Mouse (Mus musculus) myocyte (in vitro differentiated cells): ENCODE data around the gene 9930104L06Rik.

Experiments
- CEBPB ChIP-seq: IDR thresholded peaks from 2 replicates; pipeline ENCODE4 v1.6.1; 2011; ENCODE audit warnings: mild to moderate bottlenecking, moderate library complexity; ENCODE audit not compliant: poor library complexity, insufficient read depth, severe bottlenecking
- MAX ChIP-seq: IDR thresholded peaks from one replicate; pipeline ENCODE4 v1.6.1; 2011; ENCODE audit warnings: low read depth, mild to moderate bottlenecking, control low read depth
- MYOD1 ChIP-seq, 3 experiments: IDR thresholded peaks; one replicate each; pipeline ENCODE4 v1.6.1; 2011; ENCODE audit warnings: control low read depth in 2 of 3, low read depth in 2 of 3, mild to moderate bottlenecking in 2 of 3, moderate library complexity in 1 of 3; ENCODE audit not compliant: insufficient read length in 2 of 3, control insufficient read depth in 1 of 3
- MYOG ChIP-seq, 3 experiments: IDR thresholded peaks; one replicate each; pipeline ENCODE4 v1.6.1; 2011; ENCODE audit warnings: control low read depth in 2 of 3, low read depth in 2 of 3, mild to moderate bottlenecking in 2 of 3; ENCODE audit not compliant: insufficient read length in 2 of 3, control insufficient read depth in 1 of 3, insufficient read depth in 1 of 3
- POLR2A ChIP-seq: IDR thresholded peaks from one replicate; pipeline ENCODE4 v1.6.1; 2011; ENCODE audit warnings: low read depth, mild to moderate bottlenecking, control low read depth, moderate library complexity; ENCODE audit not compliant: insufficient read length
- TCF12 ChIP-seq: IDR thresholded peaks from one replicate; pipeline ENCODE4 v1.6.1; 2011; ENCODE audit warnings: mild to moderate bottlenecking, control low read depth; ENCODE audit not compliant: poor library complexity, insufficient read depth, severe bottlenecking

DNA sequence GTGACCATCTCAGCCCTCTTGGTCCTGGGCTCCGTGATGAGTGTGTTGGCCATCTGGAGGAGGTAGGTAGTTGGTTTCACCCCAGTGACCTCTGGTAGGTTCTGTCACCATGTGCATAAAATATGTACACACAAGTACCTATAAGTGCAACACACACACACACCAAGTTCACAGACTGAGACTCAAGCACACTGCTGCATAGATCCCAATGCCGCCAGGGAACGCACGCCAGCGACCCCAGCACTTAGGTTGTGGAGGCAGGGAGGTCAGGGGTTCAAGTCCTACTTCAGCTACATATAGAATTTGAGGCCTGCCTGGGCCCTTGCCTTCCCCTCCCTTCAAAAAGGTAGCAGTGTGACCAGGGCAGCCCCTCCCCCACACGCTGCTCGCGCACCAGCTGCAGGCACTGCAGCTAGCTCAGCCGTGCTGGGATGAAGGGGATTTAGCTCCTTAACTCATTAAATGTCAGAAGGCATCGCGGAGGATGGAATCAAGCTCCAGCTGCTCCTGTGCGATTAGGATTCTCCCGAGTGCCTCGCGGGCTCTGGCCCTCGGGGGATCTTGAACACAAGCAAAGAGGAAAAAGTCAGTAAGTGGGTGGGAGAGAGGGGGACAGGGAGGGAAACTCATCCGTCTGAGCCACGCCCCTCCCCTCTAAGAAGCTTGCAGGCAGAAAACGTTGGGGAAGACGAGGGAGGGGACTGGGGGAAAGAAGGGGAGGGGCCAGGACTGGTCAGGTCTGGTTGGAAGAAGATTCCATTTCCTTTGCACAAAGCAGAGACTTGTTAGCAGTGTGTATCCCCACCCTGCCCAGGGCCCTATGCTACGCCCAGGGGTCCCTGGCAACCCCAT is 30.7 kb upstream of the 9930104L06Rik start:
- TF ChIP-seq MYOD1 (IDR thresholded peaks at IDR 0.05; ENCODE audit: control insufficient read depth in 1 of 3, insufficient read length in 2 of 3, low read depth in 2 of 3), result no peak
- no peak for TF ChIP-seq MAX
- no peak for TF ChIP-seq POLR2A
- no peak for TF ChIP-seq MYOG (IDR thresholded peaks at IDR 0.05; ENCODE audit: control insufficient read depth in 1 of 3, insufficient read depth in 1 of 3, insufficient read length in 2 of 3, low read depth in 2 of 3)
- no peak for TF ChIP-seq CEBPB
- TF ChIP-seq TCF12, result no peak
